Mouse (Mus musculus) gastrocnemius, postnatal 14 days (tissue): ENCODE data around the gene Vtcn1. TPM values are rescaled to one million over a fixed set of nuclear protein-coding genes. Genes with fewer than 3 reads are reported as not detected.

Source experiments
- DNase-seq: peaks from one replicate; pipeline ENCODE4 v3.0.0; 2021; ENCODE audit warnings: mixed read lengths
- intact Hi-C: fragments of 180-260 bp; cut with DNase I; formaldehyde crosslinking; loops from one replicate; pipeline ENCODE4 v1.15.1; 2025; ENCODE audit warnings: low total_unique reads
- total RNA-seq, 2 experiments: library from RNA; stranded (reverse); gene quantifications; 2 replicates each; pipeline ENCODE4 v1.2.3; 2021

Vtcn1 gene
- total RNA-seq, 2 experiments from 2014 or later: 0.31 to 0.94 TPM

DNA sequence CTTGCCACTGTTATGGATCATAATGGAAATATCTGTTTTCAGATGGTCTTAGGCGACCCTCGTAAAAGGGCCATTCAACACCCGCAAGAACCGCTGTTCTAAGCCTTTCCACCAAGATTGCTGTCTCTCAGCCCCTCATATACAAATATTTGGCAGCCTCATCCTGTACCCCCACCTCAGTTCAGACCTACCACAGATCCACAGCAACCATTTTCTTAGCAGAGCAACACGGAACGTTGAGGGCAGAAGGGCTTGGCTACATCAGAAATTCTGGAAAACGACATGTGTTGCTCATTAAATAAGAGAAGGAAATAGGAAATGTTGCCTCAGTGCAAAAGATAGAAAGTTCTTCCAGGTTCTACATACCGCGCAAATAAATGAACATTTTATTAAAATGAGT lies 85.8 kb downstream of the Vtcn1 start:
- intact Hi-C loops: no loop called here
- no peak for DNase-seq

GRCm38 (mm10) chr3:100911498-100912213 lies 86.4 kb downstream of the Vtcn1 start:
- no peak for DNase-seq
- intact Hi-C loops: no loop called here

DNA sequence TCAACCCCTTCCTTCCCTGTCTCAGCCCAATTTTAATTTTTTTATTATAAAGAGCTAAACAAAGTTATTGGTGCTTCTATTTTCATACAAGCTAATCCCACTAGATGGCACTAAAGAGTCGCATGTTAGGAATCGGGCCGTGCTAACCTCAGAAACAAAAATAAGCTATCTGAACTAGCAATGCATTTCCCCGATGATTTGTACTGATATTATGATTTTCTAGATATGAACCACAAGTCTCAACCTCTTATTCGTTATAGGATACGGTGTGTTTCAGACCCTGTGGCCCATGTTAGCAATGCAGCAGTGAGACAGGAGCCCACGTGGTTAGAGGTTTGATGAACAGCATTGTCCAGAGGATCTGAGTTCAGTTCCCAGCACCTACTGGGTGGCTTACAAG lies 91.6 kb downstream of the Vtcn1 start:
- intact Hi-C loops: no loop called here
- DNase-seq: no peak

- intact Hi-C loops: no loop called here
- DNase-seq: no peak
Observed at GRCm38 (mm10) chr3:100920611-100921140, 95.4 kb downstream of the Vtcn1 start.

GRCm38 (mm10) chr3:100921825-100922505 lies 96.7 kb downstream of the Vtcn1 start, which contains the start of gene Trim45:
Gene Trim45 (plus strand): TSS chr3:100922202.
- intact Hi-C loops: no loop called here
- DNase-seq: peak; percentile 98

DNA sequence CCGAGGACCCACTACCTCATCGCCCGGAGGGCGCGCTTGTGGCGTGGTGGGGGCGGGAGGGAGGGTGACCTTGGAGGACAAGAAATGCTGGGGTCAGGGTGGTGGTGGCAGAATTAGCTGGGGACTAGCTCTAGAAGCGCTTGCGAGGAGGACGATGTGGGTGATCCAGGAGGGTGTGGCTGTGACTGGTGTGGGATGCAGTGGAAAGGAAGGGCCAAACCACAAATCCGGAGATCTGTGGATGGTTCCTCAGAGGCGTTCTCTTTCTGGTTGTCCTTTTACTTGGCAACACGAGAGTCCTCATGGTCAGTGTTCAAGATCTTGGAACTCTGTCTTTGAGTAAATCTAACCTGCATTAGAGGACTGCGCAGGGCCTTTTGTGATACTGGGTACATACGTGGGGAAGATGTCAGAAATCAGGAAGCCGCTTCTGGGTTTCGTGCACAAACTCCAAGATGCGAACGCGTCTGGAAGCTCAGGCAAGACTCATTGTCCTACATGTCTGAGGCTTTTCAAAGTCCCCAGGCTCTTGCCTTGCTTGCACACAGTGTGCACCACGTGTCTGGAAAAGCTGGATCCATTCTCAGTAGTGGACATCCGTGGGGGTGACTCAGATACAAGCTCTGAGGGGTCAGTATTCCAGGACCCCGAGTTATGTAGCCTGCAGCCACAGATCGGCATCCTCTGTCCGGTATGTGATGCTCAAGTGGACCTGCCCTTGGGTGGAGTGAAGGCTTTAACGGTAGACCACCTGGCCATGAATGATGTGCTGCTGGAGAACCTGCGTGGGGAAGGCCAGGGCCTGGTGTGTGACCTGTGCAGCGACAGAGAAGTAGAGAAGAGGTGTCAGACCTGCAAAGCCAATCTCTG lies 97.5 kb downstream of the Vtcn1 start:
- DNase-seq: no peak
- intact Hi-C loops: no loop called here

DNA sequence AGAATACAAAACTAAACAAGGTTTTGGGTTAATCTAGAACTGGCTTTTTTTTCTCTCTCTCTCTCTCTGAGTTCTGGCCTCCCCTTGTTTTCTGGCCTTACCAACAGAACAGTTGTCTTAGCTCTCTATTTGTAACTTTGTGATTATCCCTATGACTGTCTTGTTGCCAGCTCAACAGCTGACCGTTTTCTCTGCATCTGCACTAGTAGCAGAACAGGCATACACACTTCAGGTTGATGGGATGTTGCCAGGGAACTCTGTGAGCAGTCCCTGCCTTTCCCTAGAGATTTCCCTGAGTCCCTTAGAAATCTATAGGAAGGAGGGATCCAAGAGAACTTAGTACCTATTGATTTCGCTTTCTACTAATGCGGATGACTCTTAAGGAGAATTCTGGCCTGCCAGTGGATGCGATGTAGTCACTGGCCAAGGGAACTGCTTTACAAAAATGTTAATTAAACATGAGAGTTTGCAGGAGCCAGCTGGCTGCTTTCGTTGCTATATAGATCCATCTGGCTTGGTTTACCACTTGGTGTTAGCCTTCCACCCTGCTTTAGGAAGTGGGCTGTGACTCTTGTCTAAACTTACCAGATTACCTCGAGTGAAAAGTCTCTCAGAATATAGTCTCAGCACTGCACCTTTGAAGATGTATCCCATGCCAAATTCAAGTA lies 98.9 kb downstream of the Vtcn1 start:
- DNase-seq: no peak
- intact Hi-C loops: no loop called here

- intact Hi-C loops: no loop called here
- DNase-seq: no peak
Observed at GRCm38 (mm10) chr3:100925176-100925575, 99.9 kb downstream of the Vtcn1 start.

GRCm38 (mm10) chr3:100931332-100932076 lies 106.2 kb downstream of the Vtcn1 start:
- no peak for DNase-seq
- intact Hi-C loops: no loop called here

- intact Hi-C loops: no loop called here
- no peak for DNase-seq
Observed at GRCm38 (mm10) chr3:100932077-100932944, 107.1 kb downstream of the Vtcn1 start.

GRCm38 (mm10) chr3:100935521-100935920 lies 110.3 kb downstream of the Vtcn1 start:
- DNase-seq: no peak
- intact Hi-C loops: no loop called here

DNA sequence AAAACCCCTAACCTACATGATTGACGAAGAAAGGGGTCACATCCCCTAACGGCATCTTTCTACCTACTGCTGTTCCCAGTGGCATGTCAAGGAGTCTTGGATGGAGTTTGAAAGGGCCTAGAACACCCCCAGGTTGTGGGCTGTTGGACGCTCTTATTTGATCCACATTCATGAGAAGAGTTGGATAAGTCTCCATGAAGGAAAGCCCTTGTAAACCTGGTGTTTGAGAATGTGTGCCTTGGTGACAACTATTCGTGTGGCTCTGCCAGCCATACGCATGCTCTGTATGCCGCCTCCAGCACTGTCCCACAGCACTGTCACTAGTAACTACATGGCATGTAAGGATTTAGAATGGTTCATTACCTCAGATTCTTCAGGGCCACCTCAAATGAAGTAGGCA lies 110.9 kb downstream of the Vtcn1 start:
- intact Hi-C loops: no loop called here
- no peak for DNase-seq

DNA sequence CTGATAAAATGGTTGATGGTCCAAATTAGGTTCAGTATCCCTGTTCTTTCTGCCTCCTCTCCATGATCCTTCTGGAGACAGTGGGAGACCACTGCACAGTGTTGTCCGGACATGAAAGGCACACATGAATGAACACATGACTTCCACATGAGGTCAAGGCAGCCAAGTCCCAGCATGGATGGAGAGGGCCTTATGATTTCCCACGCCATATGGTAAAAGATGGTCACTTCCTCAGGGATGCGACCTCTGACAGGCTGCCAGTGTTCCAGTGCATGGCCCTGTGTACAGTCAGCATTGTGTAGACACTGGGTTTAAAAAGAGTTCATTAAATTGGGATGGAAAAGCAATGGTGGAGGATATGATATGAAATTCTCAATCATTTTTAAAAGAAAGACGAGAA lies 113.0 kb downstream of the Vtcn1 start:
- no peak for DNase-seq
- intact Hi-C loops: no loop called here

- no peak for DNase-seq
- intact Hi-C loops: no loop called here
Observed at GRCm38 (mm10) chr3:100940496-100941037, 115.3 kb downstream of the Vtcn1 start.
